In the genomic region with DNA sequence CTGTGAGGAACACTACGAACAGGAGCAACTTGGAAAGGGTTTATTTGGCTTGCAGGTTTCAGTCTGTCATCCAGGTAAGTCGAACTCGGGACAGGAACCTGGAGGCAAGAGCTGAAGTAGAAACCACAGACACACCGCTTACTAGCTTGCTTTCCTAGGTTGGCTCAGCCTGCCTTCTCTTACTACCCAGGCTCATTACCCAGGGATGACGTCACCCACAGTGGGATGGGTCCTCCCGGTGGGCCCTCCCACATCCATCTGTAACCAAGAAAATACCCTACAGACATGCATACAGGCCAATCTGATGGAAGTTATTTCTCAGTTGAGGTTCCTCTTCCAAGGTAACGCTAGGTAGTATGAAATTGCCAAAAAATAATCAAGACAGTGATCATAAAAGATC, we compare ENCODE assay signal across 7 mouse cellular contexts.
"Had no signal": no experiment of that assay in that cellular context is flagged by ENCODE, and none has a peak within 500 bp of the region (broad histone marks: within the 10 kb centered on the region; RNA-seq: fewer than 3 reads in every experiment).

No protein-coding gene starts in this region.

- H3K27me3 ChIP-seq: neural tube, embryonic 13.5 days had no signal

- H3K9ac ChIP-seq: kidney, embryonic 15.5 days; liver, embryonic 12.5 days; lung, embryonic 15.5 days; midbrain, embryonic 15.5 days; stomach, embryonic 15.5 days had no signal

- H3K36me3 ChIP-seq: kidney, embryonic 15.5 days; limb, embryonic 10.5 days; liver, embryonic 12.5 days; lung, embryonic 15.5 days; midbrain, embryonic 15.5 days; neural tube, embryonic 13.5 days; stomach, embryonic 15.5 days had no signal

- ATAC-seq: liver, embryonic 12.5 days; midbrain, embryonic 15.5 days had no signal

- H3K27ac ChIP-seq: kidney, embryonic 15.5 days; limb, embryonic 10.5 days; liver, embryonic 12.5 days; lung, embryonic 15.5 days; midbrain, embryonic 15.5 days; neural tube, embryonic 13.5 days; stomach, embryonic 15.5 days had no signal

- H3K4me2 ChIP-seq: kidney, embryonic 15.5 days; liver, embryonic 12.5 days; lung, embryonic 15.5 days; midbrain, embryonic 15.5 days; neural tube, embryonic 13.5 days; stomach, embryonic 15.5 days had no signal

- H3K4me1 ChIP-seq: stomach, embryonic 15.5 days had no signal

- H3K9me3 ChIP-seq: kidney, embryonic 15.5 days; limb, embryonic 10.5 days; liver, embryonic 12.5 days; lung, embryonic 15.5 days; midbrain, embryonic 15.5 days; neural tube, embryonic 13.5 days; stomach, embryonic 15.5 days had no signal

- H3K4me3 ChIP-seq: kidney, embryonic 15.5 days; limb, embryonic 10.5 days; liver, embryonic 12.5 days; lung, embryonic 15.5 days; midbrain, embryonic 15.5 days; neural tube, embryonic 13.5 days; stomach, embryonic 15.5 days had no signal
